In the genomic region with DNA sequence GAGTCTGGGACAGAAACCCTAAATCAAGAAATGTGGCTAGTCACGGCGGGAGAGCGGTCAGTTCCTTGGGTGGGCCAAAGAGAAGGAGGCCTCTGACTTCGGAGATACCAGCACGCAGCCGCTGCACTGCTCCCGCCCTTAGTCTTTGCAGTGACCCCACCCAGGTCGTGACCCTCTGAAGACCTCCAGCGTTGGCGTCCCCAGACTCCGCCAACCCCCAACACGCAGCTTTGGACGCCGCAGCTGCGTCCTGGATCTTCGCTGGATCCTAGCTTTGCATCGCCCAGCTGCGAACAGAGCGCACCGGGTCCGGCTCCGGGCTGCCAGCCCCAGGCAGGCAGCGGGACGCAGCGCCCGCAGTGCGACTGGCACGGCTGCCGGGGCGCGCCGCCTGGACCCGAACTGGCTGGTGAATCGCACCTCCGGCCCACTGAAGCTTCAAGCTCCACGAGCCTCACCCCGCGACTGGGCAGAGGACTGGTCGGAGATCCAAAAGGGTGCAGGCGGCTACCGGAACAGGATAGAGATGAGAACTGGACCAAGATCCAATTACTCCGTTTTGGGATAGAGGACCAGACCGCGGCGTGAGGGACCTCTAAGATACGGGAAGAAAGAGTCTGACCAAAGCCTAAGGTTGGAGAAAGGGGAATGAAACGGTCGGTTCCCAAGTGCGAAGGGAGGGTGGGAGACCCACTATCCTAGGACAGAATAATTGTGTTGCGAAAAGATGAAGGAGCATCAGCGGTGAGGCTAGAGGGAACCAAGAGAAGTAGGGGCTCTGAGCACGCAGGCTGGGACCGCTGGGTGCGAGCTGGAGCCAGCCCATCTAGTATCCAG, we compare ENCODE assay signal across 8 mouse cellular contexts. TPM values are rescaled to one million over a fixed set of nuclear protein-coding genes. Genes with fewer than 3 reads are reported as not detected.
A peak's percentile ranks its signal among the peaks of the same experiment; 100 is the strongest.
DNase-seq lines count a peak whose midpoint lies in the region; ATAC-seq and TF ChIP-seq lines count a peak whose summit lies in the region.
"Had no signal": no experiment of that assay in that cellular context is flagged by ENCODE, and none has a peak within 500 bp of the region (broad histone marks: within the 10 kb centered on the region; RNA-seq: fewer than 3 reads in every experiment).

No protein-coding gene starts in this region.

- no peak for ATAC-seq in hindbrain, postnatal 0 days
- ATAC-seq in midbrain, postnatal 0 days (ENCODE audit: low FRiP score), result no peak

- peak in 1 of 2 experiments; percentile 42 for DNase-seq in left cerebral cortex, adult 2 months (ENCODE audit: extremely low spot score in 1 of 2, low spot score in 2 of 2)
- DNase-seq in left cerebral cortex, adult 11 months (ENCODE audit: low spot score), result no peak
- peak; percentile 44 for DNase-seq in embryonic facial prominence, embryonic 10.5 days (ENCODE audit: low spot score)
- no peak for DNase-seq in hindbrain, postnatal 0 days (ENCODE audit: low spot score)
- DNase-seq in midbrain, postnatal 0 days (ENCODE audit: low spot score), result no peak
- DNase-seq in layer of hippocampus, postnatal 14 days (ENCODE audit: low spot score in 2 of 2), result no peak

- no peaks in the 10 kb centered on the region for H3K9me3 ChIP-seq in embryonic facial prominence, embryonic 10.5 days
- H3K9me3 ChIP-seq in hindbrain, postnatal 0 days (ENCODE audit: low read length), result no peaks in the 10 kb centered on the region
- no peaks in the 10 kb centered on the region for H3K9me3 ChIP-seq in midbrain, postnatal 0 days (ENCODE audit: low read length)

- intact Hi-C loops in left cerebral cortex, adult 2 months (cut with DNase I), result loop anchor here (2.0 to 5.0 kb wide), 2 partner anchors 76 to 290 kb away; partner anchors contain the start of gene Nat8l

- H3K4me1 ChIP-seq in brown adipose tissue, adult 24 weeks (ENCODE audit: control insufficient read depth, insufficient read depth, insufficient read length, low read length), result peaks cover 2% of the 10 kb centered on the region
- peaks cover 47% of the 10 kb centered on the region for H3K4me1 ChIP-seq in embryonic facial prominence, embryonic 10.5 days
- no peaks in the 10 kb centered on the region for H3K4me1 ChIP-seq in hindbrain, postnatal 0 days (ENCODE audit: insufficient read depth, low read length)
- H3K4me1 ChIP-seq in midbrain, postnatal 0 days (ENCODE audit: insufficient read depth, low read length), result 0 out of 2 replicates have a peak, but pooled peaks cover 4% of the 10 kb centered on the region

- peak overlapping the region; percentile 88 for H3K27ac ChIP-seq in left cerebral cortex, adult 2 months
- H3K27ac ChIP-seq in brown adipose tissue, adult 24 weeks (replicated peaks; ENCODE audit: low read depth, low read length), result no peak overlapping the region
- no peak overlapping the region for H3K27ac ChIP-seq in embryonic facial prominence, embryonic 10.5 days (replicated peaks)
- H3K27ac ChIP-seq in hindbrain, postnatal 0 days, result peak overlapping the region; percentile 52; the same call in 1 of the 2 replicates
- no peak overlapping the region for H3K27ac ChIP-seq in midbrain, postnatal 0 days (ENCODE audit: low read depth, low read length)
- H3K27ac ChIP-seq: macrophage had no signal

- H3K4me2 ChIP-seq in hindbrain, postnatal 0 days (ENCODE audit: low read depth, low read length), result peak overlapping the region; percentile 84
- H3K4me2 ChIP-seq in midbrain, postnatal 0 days (ENCODE audit: low read depth, low read length, poor library complexity, severe bottlenecking), result peak overlapping the region; percentile 74

- TF ChIP-seq CTCF in left cerebral cortex, adult 2 months (IDR thresholded peaks at IDR 0.05), result no peak
- no peak for TF ChIP-seq CTCF in hindbrain, postnatal 0 days (IDR thresholded peaks at IDR 0.05; ENCODE audit: low read depth)
- TF ChIP-seq CTCF in midbrain, postnatal 0 days (IDR thresholded peaks at IDR 0.05), result no peak

- peak overlapping the region; percentile 54 for H3K4me3 ChIP-seq in left cerebral cortex, adult 2 months
- H3K4me3 ChIP-seq in brown adipose tissue, adult 24 weeks (ENCODE audit: insufficient read depth, low read depth, low read length), result peak overlapping the region; percentile 61
- peak overlapping the region; percentile 67 for H3K4me3 ChIP-seq in embryonic facial prominence, embryonic 10.5 days
- H3K4me3 ChIP-seq in hindbrain, postnatal 0 days (ENCODE audit: low read length), result peak overlapping the region; percentile 72
- H3K4me3 ChIP-seq in midbrain, postnatal 0 days (ENCODE audit: low read depth, low read length), result peak overlapping the region; percentile 48

- no peaks in the 10 kb centered on the region for H3K36me3 ChIP-seq in embryonic facial prominence, embryonic 10.5 days (replicated peaks)
- no peaks in the 10 kb centered on the region for H3K36me3 ChIP-seq in hindbrain, postnatal 0 days (ENCODE audit: insufficient read depth, low read length)
- no peaks in the 10 kb centered on the region for H3K36me3 ChIP-seq in midbrain, postnatal 0 days (ENCODE audit: insufficient read depth, low read length)

- H3K9ac ChIP-seq in hindbrain, postnatal 0 days (replicated peaks; ENCODE audit: low read length), result peak overlapping the region; percentile 58; the same call in 1 of the 2 replicates
- peak overlapping the region; percentile 54 for H3K9ac ChIP-seq in midbrain, postnatal 0 days (replicated peaks; ENCODE audit: low read length, poor library complexity, severe bottlenecking)

- WGBS in embryonic facial prominence, embryonic 10.5 days, result under 1% methylated on average over 54 of the region's 54 CpGs
- 1% methylated on average over 54 of the region's 54 CpGs for WGBS in hindbrain, postnatal 0 days
- WGBS in midbrain, postnatal 0 days, result under 1% methylated on average over 54 of the region's 54 CpGs

- peaks cover 91% of the 10 kb centered on the region for H3K27me3 ChIP-seq in embryonic facial prominence, embryonic 10.5 days (replicated peaks; ENCODE audit: low read depth, poor library complexity, severe bottlenecking)
- 0 out of 2 replicates have a peak, but pooled peaks cover 6% of the 10 kb centered on the region for H3K27me3 ChIP-seq in hindbrain, postnatal 0 days (ENCODE audit: insufficient read depth, low read length)
- peaks cover 6% of the 10 kb centered on the region; the same call in 1 of the 2 replicates for H3K27me3 ChIP-seq in midbrain, postnatal 0 days (ENCODE audit: insufficient read depth, low read length)

RNA-seq across cellular contexts. Expression of gene Zfyve28, which starts 1.0 kb away (rescaled TPM):
- total RNA-seq in left cerebral cortex, adult 2 months (2021), result 10 to 100 TPM; 50.2 to 54.2 TPM
- polyA plus RNA-seq in brown adipose tissue, adult 24 weeks (2012; ENCODE audit: insufficient read depth, insufficient read length, missing spikeins), result 1.2 TPM in 1 of 2 replicates, not detected in the other
- polyA plus RNA-seq in embryonic facial prominence, embryonic 10.5 days (2016; fragmentation: Nextera tagmentation; extraction: Ambion mirVana), result 0.93 and 1.3 TPM in 2 replicates
- total RNA-seq in hindbrain, postnatal 0 days (2014; rRNA removed), result 10.1 and 13.9 TPM in 2 replicates
- polyA plus RNA-seq in hindbrain, postnatal 0 days (2015; fragmentation: Nextera tagmentation; extraction: Ambion mirVana), result 3.0 and 3.8 TPM in 2 replicates
- total RNA-seq in midbrain, postnatal 0 days (2014; rRNA removed), result 6.1 and 10.0 TPM in 2 replicates
- 2.9 and 3.0 TPM in 2 replicates for polyA plus RNA-seq in midbrain, postnatal 0 days (2015; fragmentation: Nextera tagmentation; extraction: Ambion mirVana)
- total RNA-seq in layer of hippocampus, postnatal 14 days (2021), result 10 to 100 TPM; 26.4 to 26.6 TPM

RNA-seq across cellular contexts. Expression of gene Cfap99, which starts 1.2 kb away (rescaled TPM):
- 1 to 10 TPM; 1.4 to 1.5 TPM for total RNA-seq in left cerebral cortex, adult 2 months (2021)
- polyA plus RNA-seq in brown adipose tissue, adult 24 weeks (2012; ENCODE audit: insufficient read depth, insufficient read length, missing spikeins), result not detected in 2 replicates
- polyA plus RNA-seq in embryonic facial prominence, embryonic 10.5 days (2016; fragmentation: Nextera tagmentation; extraction: Ambion mirVana), result 0.06 TPM in 1 of 2 replicates, not detected in the other
- 0.97 TPM in 1 of 2 replicates, not detected in the other for total RNA-seq in hindbrain, postnatal 0 days (2014; rRNA removed)
- 0.13 and 0.19 TPM in 2 replicates for polyA plus RNA-seq in hindbrain, postnatal 0 days (2015; fragmentation: Nextera tagmentation; extraction: Ambion mirVana)
- total RNA-seq in midbrain, postnatal 0 days (2014; rRNA removed), result 0.24 and 2.1 TPM in 2 replicates
- polyA plus RNA-seq in midbrain, postnatal 0 days (2015; fragmentation: Nextera tagmentation; extraction: Ambion mirVana), result 0.12 and 0.37 TPM in 2 replicates
- total RNA-seq in layer of hippocampus, postnatal 14 days (2021), result under 1 TPM; 0.39 to 0.41 TPM
- polyA plus RNA-seq: macrophage had no signal

RNA-seq across cellular contexts. Expression of gene Rnf4, which starts 48.9 kb away (rescaled TPM):
- total RNA-seq in left cerebral cortex, adult 2 months (2021), result 10 to 100 TPM; 87.0 to 90.7 TPM
- polyA plus RNA-seq in brown adipose tissue, adult 24 weeks (2012; ENCODE audit: insufficient read depth, insufficient read length, missing spikeins), result 53.1 and 58.1 TPM in 2 replicates
- 198 and 205 TPM in 2 replicates for polyA plus RNA-seq in embryonic facial prominence, embryonic 10.5 days (2016; fragmentation: Nextera tagmentation; extraction: Ambion mirVana)
- 103 and 104 TPM in 2 replicates for total RNA-seq in hindbrain, postnatal 0 days (2014; rRNA removed)
- polyA plus RNA-seq in hindbrain, postnatal 0 days (2015; fragmentation: Nextera tagmentation; extraction: Ambion mirVana), result 119 and 127 TPM in 2 replicates
- total RNA-seq in midbrain, postnatal 0 days (2014; rRNA removed), result 95.2 and 129 TPM in 2 replicates
- polyA plus RNA-seq in midbrain, postnatal 0 days (2015; fragmentation: Nextera tagmentation; extraction: Ambion mirVana), result 124 TPM in 2 replicates
- 10 to 100 TPM; 77.1 to 81.4 TPM for total RNA-seq in layer of hippocampus, postnatal 14 days (2021)

Comparison
In these comparisons a context has a peak if more than half of its experiments do, and no peak if none do; other contexts are left out.
1. H3K27ac ChIP-seq: peak in left cerebral cortex, adult 2 months (single experiment) and hindbrain, postnatal 0 days (single experiment); none in brown adipose tissue, adult 24 weeks (single experiment), embryonic facial prominence, embryonic 10.5 days (single experiment) and midbrain, postnatal 0 days (single experiment).
2. Peak in every context shown above with its lines, with median percentiles within 50 percentile points of each other: H3K4me3 ChIP-seq.